Mouse (Mus musculus) liver, embryonic 15.5 days (tissue): Measurements from ENCODE around the gene Grin3b. TPM values are rescaled to one million over a fixed set of nuclear protein-coding genes. Genes with fewer than 3 reads are reported as not detected.

Source experiments
- ATAC-seq: fragments of 200-750 bp; cut with Nextera tagmentation; 2 replicates; pipeline ENCODE4 v1.8.0; 2017; ENCODE audit warnings: moderate number of reproducible peaks, mild to moderate bottlenecking, moderate library complexity; ENCODE audit not compliant: insufficient read depth
- H3K27ac ChIP-seq: fragments of 300-500 bp; sonication (generic); replicated peaks from 2 replicates; pipeline ENCODE4 v1.5.1; 2015; ENCODE audit warnings: mild to moderate bottlenecking, inconsistent platforms
- H3K27me3 ChIP-seq: fragments of 300-500 bp; sonication (generic); 2 replicates; pipeline ENCODE4 v1.6.1; 2015; ENCODE audit warnings: mild to moderate bottlenecking, inconsistent platforms
- H3K36me3 ChIP-seq: fragments of 300-500 bp; sonication (generic); replicated peaks from 2 replicates; pipeline ENCODE4 v1.6.1; 2015; ENCODE audit warnings: moderate library complexity, mild to moderate bottlenecking, inconsistent platforms
- H3K4me1 ChIP-seq: fragments of 300-500 bp; sonication (generic); replicated peaks from 2 replicates; pipeline ENCODE4 v1.6.1; 2015; ENCODE audit warnings: inconsistent platforms
- H3K4me2 ChIP-seq: fragments of 300-500 bp; sonication (generic); 2 replicates; pipeline ENCODE4 v1.6.1; 2015; ENCODE audit warnings: moderate library complexity, mild to moderate bottlenecking, inconsistent platforms
- H3K4me3 ChIP-seq: fragments of 300-500 bp; sonication (generic); replicated peaks from 2 replicates; pipeline ENCODE4 v1.5.1; 2015; ENCODE audit warnings: mild to moderate bottlenecking, inconsistent platforms
- H3K9ac ChIP-seq: fragments of 300-500 bp; sonication (generic); 2 replicates; pipeline ENCODE4 v1.6.1; 2015; ENCODE audit warnings: moderate library complexity, mild to moderate bottlenecking, inconsistent platforms
- H3K9me3 ChIP-seq: fragments of 300-500 bp; sonication (generic); replicated peaks from 2 replicates; pipeline ENCODE4 v1.6.1; 2016; ENCODE audit warnings: inconsistent platforms
- WGBS: fragments of 180-500 bp; shearing (Covaris S2); methylation state at CpG from one replicate; pipeline ENCODE4 v1.1.7; 2015; ENCODE audit warnings: mixed read lengths; ENCODE audit not compliant: insufficient replicate concordance; 5-methylcytosine and 5-hydroxymethylcytosine counted together
- polyA plus RNA-seq: library from polyadenylated mRNA; unstranded; fragments of >200 nt; fragmentation: Nextera tagmentation; extraction: Ambion mirVana; gene quantifications from 2 replicates; pipeline ENCODE4 v1.2.1, GENCODE M21; 2015

Gene Grin3b
- polyA plus RNA-seq, 1 experiment from 2014 or later, result 0.10 TPM

DNA sequence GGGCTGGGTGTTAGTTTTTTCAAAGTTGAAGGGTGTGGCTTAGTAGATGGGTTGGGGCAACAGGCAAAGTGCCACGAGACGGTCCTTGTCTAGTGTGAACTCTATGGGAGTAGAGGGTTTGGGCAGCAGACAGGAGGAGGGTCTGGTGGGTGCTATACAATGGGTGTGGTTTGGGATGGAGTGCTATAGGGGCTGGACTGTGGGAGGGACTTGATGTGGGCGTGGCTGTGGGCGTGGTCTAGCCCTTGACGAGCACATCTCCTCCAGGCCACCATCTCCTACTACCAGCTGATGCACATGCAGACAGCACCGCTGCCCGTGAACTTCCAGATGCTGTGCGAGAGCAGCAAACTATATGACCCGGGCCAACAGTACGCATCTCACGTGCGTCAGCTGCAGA lies 55.4 kb downstream of the Grin3b start:
- Histone ChIP-seq H3K4me2 (no peak overlapping the region), H3K27me3 (no peaks in the 10 kb centered on the region), H3K36me3 (peaks cover 65% of the 10 kb centered on the region), H3K27ac (no peak overlapping the region), H3K9ac (no peak overlapping the region), H3K4me1 (peaks cover 58% of the 10 kb centered on the region), H3K9me3 (no peaks in the 10 kb centered on the region), H3K4me3 (no peak overlapping the region)
- WGBS, result 58% methylated on average over 12 of the region's 12 CpGs
- ATAC-seq, result no peak

Other genes with a start within 250 kb of the Grin3b start
- 15.6 and 17.7 TPM in 2 replicates for gene Polrmt, start 224.1 kb upstream of the Grin3b start, polyA plus RNA-seq
- 0.07 TPM in 1 of 2 replicates, not detected in the other for gene Fgf22, start 215.6 kb upstream of the Grin3b start, polyA plus RNA-seq
- 39.6 and 42.0 TPM in 2 replicates for gene Rnf126, start 203.8 kb upstream of the Grin3b start, polyA plus RNA-seq
- 0.71 and 1.0 TPM in 2 replicates for gene Fstl3, start 193.4 kb upstream of the Grin3b start, polyA plus RNA-seq
- gene Prss57, start 179.8 kb upstream of the Grin3b start, polyA plus RNA-seq, result 7.0 and 7.1 TPM in 2 replicates
- gene Palm, start 177.1 kb upstream of the Grin3b start, polyA plus RNA-seq, result 8.8 and 9.2 TPM in 2 replicates
- gene Misp, start 149.7 kb upstream of the Grin3b start, polyA plus RNA-seq, result 0.50 TPM in 2 replicates
- gene Ptbp1, start 116.3 kb upstream of the Grin3b start, polyA plus RNA-seq, result 120 and 133 TPM in 2 replicates
- 112 and 131 TPM in 2 replicates for gene Prtn3, start 96.2 kb upstream of the Grin3b start, polyA plus RNA-seq
- 5.8 and 6.1 TPM in 2 replicates for gene Plppr3, start 96.1 kb upstream of the Grin3b start, polyA plus RNA-seq
- 211 and 227 TPM in 2 replicates for gene Elane, start 84.5 kb upstream of the Grin3b start, polyA plus RNA-seq
- gene Cfd, start 79.9 kb upstream of the Grin3b start, polyA plus RNA-seq, result not detected in 2 replicates
- gene Med16, start 61.8 kb upstream of the Grin3b start, polyA plus RNA-seq, result 16.4 and 18.0 TPM in 2 replicates
- not detected in 2 replicates for gene Gm26602, start 59.9 kb upstream of the Grin3b start, polyA plus RNA-seq
- gene Kiss1r, start 53.7 kb upstream of the Grin3b start, polyA plus RNA-seq, result 0.32 and 0.37 TPM in 2 replicates
- gene R3hdm4, start 49.5 kb upstream of the Grin3b start, polyA plus RNA-seq, result 52.4 and 55.6 TPM in 2 replicates
- 6.1 and 7.4 TPM in 2 replicates for gene Arid3a, start 43.7 kb upstream of the Grin3b start, polyA plus RNA-seq
- gene Wdr18, start 10.6 kb upstream of the Grin3b start, polyA plus RNA-seq, result 46.3 and 48.4 TPM in 2 replicates
- 8.4 and 11.0 TPM in 2 replicates for gene Tmem259, start 13.6 kb downstream of the Grin3b start, polyA plus RNA-seq
- gene Cnn2, start 17.9 kb downstream of the Grin3b start, polyA plus RNA-seq, result 44.5 and 45.5 TPM in 2 replicates
- 7.5 and 9.0 TPM in 2 replicates for gene Abca7, start 25.8 kb downstream of the Grin3b start, polyA plus RNA-seq
- 15.7 and 18.2 TPM in 2 replicates for gene Arhgap45, start 45.9 kb downstream of the Grin3b start, polyA plus RNA-seq
- gene Polr2e, start 69.1 kb downstream of the Grin3b start, polyA plus RNA-seq, result 81.3 and 84.4 TPM in 2 replicates
- 603 and 658 TPM in 2 replicates for gene Gpx4, start 76.5 kb downstream of the Grin3b start, polyA plus RNA-seq
- gene Sbno2, start 134.9 kb downstream of the Grin3b start, polyA plus RNA-seq, result 10.4 and 12.3 TPM in 2 replicates
- 16.4 and 21.8 TPM in 2 replicates for gene Stk11, start 145.1 kb downstream of the Grin3b start, polyA plus RNA-seq
- 291 and 300 TPM in 2 replicates for gene Atp5d, start 167.9 kb downstream of the Grin3b start, polyA plus RNA-seq
- gene Cbarp, start 170.1 kb downstream of the Grin3b start, polyA plus RNA-seq, result 0.35 and 0.51 TPM in 2 replicates
- 2.9 and 3.1 TPM in 2 replicates for gene Midn, start 177.6 kb downstream of the Grin3b start, polyA plus RNA-seq
- 13.1 and 17.0 TPM in 2 replicates for gene Cirbp, start 195.3 kb downstream of the Grin3b start, polyA plus RNA-seq
- gene 1600002K03Rik, start 202.2 kb downstream of the Grin3b start, polyA plus RNA-seq, result 8.9 and 10.1 TPM in 2 replicates
- 0.56 and 0.61 TPM in 2 replicates for gene Efna2, start 208.8 kb downstream of the Grin3b start, polyA plus RNA-seq